Mouse (Mus musculus): ENCODE data around the gene Olfr786.

The Olfr786 gene

GRCm38 (mm10) chr10:129427006-129427405 lies at the start of gene Olfr786:
Olfr786 (plus strand) TSS chr10:129427306.
- DNase-seq: no peak

- DNase-seq: no peak
Measured at GRCm38 (mm10) chr10:129383783-129384182, 43.3 kb upstream of the Olfr786 start, which contains the start of gene Olfr784. Olfr784 (plus strand) TSS chr10:129384083.

DNA sequence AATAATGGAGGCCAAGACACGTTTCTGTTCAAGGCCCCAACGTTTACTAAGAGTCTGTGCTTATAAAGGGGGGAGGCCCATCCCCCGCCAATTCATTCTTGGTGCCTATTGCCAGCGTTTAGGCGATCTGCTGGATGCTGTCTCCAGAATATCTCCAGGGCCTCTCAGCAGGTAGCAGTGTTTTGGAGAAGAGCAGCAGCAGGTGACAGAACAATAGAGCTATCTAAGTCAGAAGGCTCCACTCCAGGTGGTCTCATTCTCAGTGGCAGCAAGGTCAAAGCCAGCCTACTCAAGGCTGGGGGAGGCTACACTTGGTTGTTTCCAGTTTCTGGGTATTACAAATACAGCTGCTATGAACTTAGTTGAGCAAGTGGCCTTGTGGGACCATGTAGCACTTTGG lies 26.2 kb upstream of the Olfr786 start:
- DNase-seq: no peak

- DNase-seq: no peak
Measured at GRCm38 (mm10) chr10:129405126-129405525, 22.0 kb upstream of the Olfr786 start, which contains the start of gene Olfr785. Olfr785 (plus strand) TSS chr10:129405426.

- DNase-seq: no peak
Measured at GRCm38 (mm10) chr10:129461562-129461961, 34.5 kb downstream of the Olfr786 start, which contains the start of gene Olfr787. Olfr787 (plus strand) TSS chr10:129461862.

DNA sequence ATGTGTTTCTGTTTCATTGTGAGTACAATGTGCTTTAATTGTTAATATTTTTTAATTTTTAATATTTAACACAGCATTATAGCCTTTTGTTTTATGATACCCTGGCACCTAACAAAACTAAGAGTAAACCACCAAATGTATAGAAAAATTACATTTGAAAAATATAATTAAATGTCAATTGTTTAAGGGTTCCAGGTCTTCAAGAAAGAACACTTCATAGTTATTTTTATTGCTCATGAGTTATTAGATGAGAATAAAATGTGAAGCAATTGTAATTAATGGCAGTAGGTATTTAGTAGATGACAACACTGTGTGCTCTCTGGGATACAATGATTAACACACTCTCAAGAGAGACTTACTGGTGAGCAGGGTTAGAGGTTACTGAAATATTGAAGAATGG lies 43.6 kb downstream of the Olfr786 start, which contains the start of gene Olfr788:
TSS of gene Olfr788 (plus strand) at position 301 of the 400 bp plus-strand sequence.
- no peak for DNase-seq

GRCm38 (mm10) chr10:129473256-129473655 lies 46.1 kb downstream of the Olfr786 start:
- DNase-seq: no peak

GRCm38 (mm10) chr10:129473723-129474122 lies 46.6 kb downstream of the Olfr786 start:
- no peak for DNase-seq

DNA sequence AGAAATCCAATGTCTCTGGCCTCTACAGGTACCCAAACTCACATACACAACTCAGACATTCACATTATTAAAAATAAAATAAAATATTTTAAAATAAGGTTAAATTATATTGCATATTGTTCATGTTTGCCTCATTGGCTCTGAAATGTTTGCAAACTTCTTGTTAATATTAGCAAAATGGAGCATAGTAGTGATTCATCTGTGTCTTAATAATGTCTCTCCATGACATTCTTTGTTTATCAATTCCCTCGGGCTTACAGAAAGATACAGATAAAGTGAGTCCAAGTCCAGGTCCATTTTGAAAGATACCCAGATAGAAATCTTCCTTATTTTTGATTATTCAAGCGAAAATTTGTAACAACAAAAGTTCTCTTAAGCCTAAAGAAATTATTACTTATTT lies 57.3 kb downstream of the Olfr786 start, which contains the start of gene Olfr789:
TSS of gene Olfr789 (plus strand) at position 301 of the 400 bp plus-strand sequence.
- DNase-seq: no peak
